Mouse (Mus musculus): Measurements from ENCODE around the gene Crybg1. TPM values are rescaled to one million over a fixed set of nuclear protein-coding genes. Genes with fewer than 3 reads are reported as not detected.
A peak's percentile ranks its signal among the peaks of the same experiment; 100 is the strongest.

The Crybg1 gene
- total RNA-seq, 1 experiment: 2.5 TPM

DNA sequence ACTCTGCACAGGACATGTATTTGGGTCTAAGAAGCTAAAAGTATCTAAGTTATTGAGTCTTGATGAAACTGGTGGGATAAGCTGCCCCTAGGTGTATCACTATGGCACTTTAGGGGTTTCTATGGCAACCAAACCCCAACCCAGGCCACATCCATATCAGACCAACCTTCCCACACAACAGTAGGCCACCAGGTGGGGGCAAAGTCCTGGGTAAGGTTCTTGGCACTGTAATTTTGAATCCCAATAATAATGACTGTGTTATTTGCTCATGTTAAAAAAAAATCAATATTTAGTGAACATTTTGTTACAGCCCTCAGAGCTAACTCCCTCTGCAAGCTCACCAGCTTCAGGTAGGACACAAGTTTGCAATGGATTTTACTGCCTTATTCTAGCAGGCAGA is 38.2 kb downstream of the Crybg1 start:
- no peak for TF ChIP-seq HCFC1 (IDR thresholded peaks at IDR 0.05; ENCODE audit: borderline replicate concordance, insufficient read depth, low read length)
- no peak for TF ChIP-seq CHD2 (IDR thresholded peaks at IDR 0.05; ENCODE audit: low read depth, low read length)
- no peak for TF ChIP-seq ZNF384 (IDR thresholded peaks at IDR 0.05; ENCODE audit: low read depth, low read length)
- no peak for TF ChIP-seq MAFK (IDR thresholded peaks at IDR 0.05; ENCODE audit: insufficient read depth, low read depth, low read length)
- TF ChIP-seq ZC3H11A (IDR thresholded peaks at IDR 0.05; ENCODE audit: borderline replicate concordance, low read depth, low read length): no peak
- H3K27ac ChIP-seq (ENCODE audit: insufficient read depth, low read depth, low read length, poor library complexity, severe bottlenecking): no peak overlapping the region
- no peaks in the 10 kb centered on the region for H3K36me3 ChIP-seq (ENCODE audit: control insufficient read depth, insufficient read depth, low read length, poor library complexity, severe bottlenecking)
- in situ Hi-C loops (cut with MboI; ENCODE audit: low sequenced_read_pairs in 2 of 2, unreplicated experiment in 2 of 2): no loop called here
- H3K9ac ChIP-seq (ENCODE audit: insufficient read depth, low read depth, low read length, poor library complexity, severe bottlenecking): no peak overlapping the region
- H3K4me3 ChIP-seq (ENCODE audit: insufficient read depth in 1 of 2, low read depth in 1 of 2, low read length in 2 of 2, poor library complexity in 1 of 2, severe bottlenecking in 1 of 2): no peak overlapping the region
- H3K9me3 ChIP-seq (ENCODE audit: control insufficient read depth, insufficient read depth, low read depth, low read length): no peaks in the 10 kb centered on the region
- DNase-seq (ENCODE audit: low read depth, low spot score): no peak
- no peaks in the 10 kb centered on the region for H3K4me1 ChIP-seq (ENCODE audit: control insufficient read depth in 2 of 2, insufficient read depth in 2 of 2, low read length in 2 of 2, poor library complexity in 1 of 2)

GRCm38 (mm10) chr10:44094794-44095193 is 53.9 kb downstream of the Crybg1 start:
- no peak overlapping the region for H3K9ac ChIP-seq (ENCODE audit: insufficient read depth, low read depth, low read length, poor library complexity, severe bottlenecking)
- in situ Hi-C loops (cut with MboI; ENCODE audit: low sequenced_read_pairs in 2 of 2, unreplicated experiment in 2 of 2): no loop called here
- H3K9me3 ChIP-seq (ENCODE audit: control insufficient read depth, insufficient read depth, low read depth, low read length): 0 out of 2 replicates have a peak, but pooled peaks cover 2% of the 10 kb centered on the region
- no peak overlapping the region for H3K4me3 ChIP-seq (ENCODE audit: insufficient read depth in 1 of 2, low read depth in 1 of 2, low read length in 2 of 2, poor library complexity in 1 of 2, severe bottlenecking in 1 of 2)
- no peaks in the 10 kb centered on the region for H3K36me3 ChIP-seq (ENCODE audit: control insufficient read depth, insufficient read depth, low read length, poor library complexity, severe bottlenecking)
- no peak for DNase-seq (ENCODE audit: low read depth, low spot score)
- H3K4me1 ChIP-seq (ENCODE audit: control insufficient read depth in 2 of 2, insufficient read depth in 2 of 2, low read length in 2 of 2, poor library complexity in 1 of 2): no peaks in the 10 kb centered on the region
- TF ChIP-seq CHD2 (IDR thresholded peaks at IDR 0.05; ENCODE audit: low read depth, low read length): no peak
- H3K27ac ChIP-seq (ENCODE audit: insufficient read depth, low read depth, low read length, poor library complexity, severe bottlenecking): no peak overlapping the region

DNA sequence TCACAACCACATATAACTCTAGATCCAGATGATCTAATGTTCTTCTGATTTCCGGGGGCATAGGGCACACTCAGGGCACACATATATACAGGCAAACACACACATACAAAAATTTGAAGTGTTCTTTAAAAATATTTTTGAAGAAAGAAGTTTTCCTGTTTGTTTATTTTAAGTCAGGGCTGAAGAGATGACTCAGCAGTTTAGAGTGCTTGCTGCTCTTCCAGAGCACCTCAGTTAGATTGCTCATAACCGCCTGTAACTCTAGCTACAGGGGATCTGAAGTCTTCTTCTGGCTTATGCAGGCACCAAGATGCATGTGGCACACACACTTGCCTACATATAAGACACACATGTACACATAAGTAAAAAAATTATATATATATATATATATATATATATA is 56.9 kb downstream of the Crybg1 start:
- Histone ChIP-seq H3K36me3 (ENCODE audit: control insufficient read depth, insufficient read depth, low read length, poor library complexity, severe bottlenecking) (no peaks in the 10 kb centered on the region), H3K4me3 (ENCODE audit: insufficient read depth in 1 of 2, low read depth in 1 of 2, low read length in 2 of 2, poor library complexity in 1 of 2, severe bottlenecking in 1 of 2) (no peak overlapping the region), H3K9ac (ENCODE audit: insufficient read depth, low read depth, low read length, poor library complexity, severe bottlenecking) (no peak overlapping the region), H3K4me1 (ENCODE audit: control insufficient read depth in 2 of 2, insufficient read depth in 2 of 2, low read length in 2 of 2, poor library complexity in 1 of 2) (no peaks in the 10 kb centered on the region), H3K27ac (ENCODE audit: insufficient read depth, low read depth, low read length, poor library complexity, severe bottlenecking) (no peak overlapping the region), H3K9me3 (ENCODE audit: control insufficient read depth, insufficient read depth, low read depth, low read length) (0 out of 2 replicates have a peak, but pooled peaks cover 2% of the 10 kb centered on the region)
- TF ChIP-seq ZNF384 (IDR thresholded peaks at IDR 0.05; ENCODE audit: low read depth, low read length): no peak
- TF ChIP-seq MAFK (IDR thresholded peaks at IDR 0.05; ENCODE audit: insufficient read depth, low read depth, low read length): peak; percentile 78
- DNase-seq (ENCODE audit: low read depth, low spot score): no peak
- in situ Hi-C loops (cut with MboI; ENCODE audit: low sequenced_read_pairs in 2 of 2, unreplicated experiment in 2 of 2): no loop called here

- Histone ChIP-seq H3K27ac (ENCODE audit: insufficient read depth, low read depth, low read length, poor library complexity, severe bottlenecking) (no peak overlapping the region), H3K9me3 (ENCODE audit: control insufficient read depth, insufficient read depth, low read depth, low read length) (no peaks in the 10 kb centered on the region), H3K36me3 (ENCODE audit: control insufficient read depth, insufficient read depth, low read length, poor library complexity, severe bottlenecking) (no peaks in the 10 kb centered on the region), H3K4me3 (ENCODE audit: insufficient read depth in 1 of 2, low read depth in 1 of 2, low read length in 2 of 2, poor library complexity in 1 of 2, severe bottlenecking in 1 of 2) (no peak overlapping the region), H3K9ac (ENCODE audit: insufficient read depth, low read depth, low read length, poor library complexity, severe bottlenecking) (no peak overlapping the region), H3K4me1 (ENCODE audit: control insufficient read depth in 2 of 2, insufficient read depth in 2 of 2, low read length in 2 of 2, poor library complexity in 1 of 2) (0 out of 4 replicates have a peak, but pooled peaks cover 0 to 2% of the 10 kb centered on the region in 2 experiments)
- TF ChIP-seq ZNF384 (IDR thresholded peaks at IDR 0.05; ENCODE audit: low read depth, low read length) (no peak), HCFC1 (IDR thresholded peaks at IDR 0.05; ENCODE audit: borderline replicate concordance, insufficient read depth, low read length) (no peak)
- no peak for DNase-seq (ENCODE audit: low read depth, low spot score)
- in situ Hi-C loops (cut with MboI; ENCODE audit: low sequenced_read_pairs in 2 of 2, unreplicated experiment in 2 of 2): no loop called here
These were observed 68.3 kb downstream of the Crybg1 start for GRCm38 (mm10) chr10:44080351-44080750.

- in situ Hi-C loops (cut with MboI; ENCODE audit: low sequenced_read_pairs in 2 of 2, unreplicated experiment in 2 of 2): no loop called here
- no peak overlapping the region for H3K27ac ChIP-seq (ENCODE audit: insufficient read depth, low read depth, low read length, poor library complexity, severe bottlenecking)
These were observed 69.7 kb downstream of the Crybg1 start for GRCm38 (mm10) chr10:44078799-44079521.

More at GRCm38 (mm10) chr10:44078799-44079521, 69.7 kb downstream of the Crybg1 start:
- H3K9ac ChIP-seq (ENCODE audit: insufficient read depth, low read depth, low read length, poor library complexity, severe bottlenecking): no peak overlapping the region
- peaks cover 0 to 4% of the 10 kb centered on the region in 2 experiments; a peak in 1 of 4 replicates for H3K4me1 ChIP-seq (ENCODE audit: control insufficient read depth in 2 of 2, insufficient read depth in 2 of 2, low read length in 2 of 2, poor library complexity in 1 of 2)
- no peak for DNase-seq (ENCODE audit: low read depth, low spot score)
- no peaks in the 10 kb centered on the region for H3K9me3 ChIP-seq (ENCODE audit: control insufficient read depth, insufficient read depth, low read depth, low read length)
- H3K4me3 ChIP-seq (ENCODE audit: insufficient read depth in 1 of 2, low read depth in 1 of 2, low read length in 2 of 2, poor library complexity in 1 of 2, severe bottlenecking in 1 of 2): no peak overlapping the region
- H3K36me3 ChIP-seq (ENCODE audit: control insufficient read depth, insufficient read depth, low read length, poor library complexity, severe bottlenecking): no peaks in the 10 kb centered on the region
- TF ChIP-seq HCFC1 (IDR thresholded peaks at IDR 0.05; ENCODE audit: borderline replicate concordance, insufficient read depth, low read length): no peak
- no peak for TF ChIP-seq ZNF384 (IDR thresholded peaks at IDR 0.05; ENCODE audit: low read depth, low read length)
- no peak for TF ChIP-seq MAFK (IDR thresholded peaks at IDR 0.05; ENCODE audit: insufficient read depth, low read depth, low read length)
- TF ChIP-seq ZC3H11A (IDR thresholded peaks at IDR 0.05; ENCODE audit: borderline replicate concordance, low read depth, low read length): no peak
- TF ChIP-seq CHD2 (IDR thresholded peaks at IDR 0.05; ENCODE audit: low read depth, low read length): no peak
